Mouse (Mus musculus): ENCODE measurements around the gene Vasn. TPM values are rescaled to one million over a fixed set of nuclear protein-coding genes. Genes with fewer than 3 reads are reported as not detected.

Vasn gene
- polyA plus RNA-seq, 1 experiment from 2014 or later, result 3.9 TPM

Other genes starting within 250 kb of the Vasn start
- 5.3 and 5.8 TPM in 2 replicates for gene Adcy9, start 219.4 kb upstream of the Vasn start, polyA plus RNA-seq (2014; fragmentation: Nextera tagmentation; extraction: Ambion mirVana)
- gene Srl, start 98.1 kb upstream of the Vasn start, polyA plus RNA-seq (2014; fragmentation: Nextera tagmentation; extraction: Ambion mirVana), result 17.6 and 25.7 TPM in 2 replicates
- gene Tfap4, start 80.1 kb upstream of the Vasn start, polyA plus RNA-seq (2014; fragmentation: Nextera tagmentation; extraction: Ambion mirVana), result 7.2 and 8.9 TPM in 2 replicates
- 13.2 and 13.4 TPM in 2 replicates for gene Glis2, start 45.2 kb upstream of the Vasn start, polyA plus RNA-seq (2014; fragmentation: Nextera tagmentation; extraction: Ambion mirVana)
- gene Pam16, start 15.0 kb upstream of the Vasn start, polyA plus RNA-seq (2014; fragmentation: Nextera tagmentation; extraction: Ambion mirVana), result 171 and 207 TPM in 2 replicates
- 44.8 and 55.0 TPM in 2 replicates for gene Dnaja3, start within 50 bp of the Vasn start, polyA plus RNA-seq (2014; fragmentation: Nextera tagmentation; extraction: Ambion mirVana)
- gene Coro7, start 39.8 kb downstream of the Vasn start, polyA plus RNA-seq (2014; fragmentation: Nextera tagmentation; extraction: Ambion mirVana), result 23.3 and 25.7 TPM in 2 replicates
- gene Nmral1, start 79.4 kb downstream of the Vasn start, polyA plus RNA-seq (2014; fragmentation: Nextera tagmentation; extraction: Ambion mirVana), result 80.9 and 91.4 TPM in 2 replicates
- gene Hmox2, start 86.4 kb downstream of the Vasn start, polyA plus RNA-seq (2014; fragmentation: Nextera tagmentation; extraction: Ambion mirVana), result 91.6 and 96.4 TPM in 2 replicates
- 98.1 and 103 TPM in 2 replicates for gene Cdip1, start 150.4 kb downstream of the Vasn start, polyA plus RNA-seq (2014; fragmentation: Nextera tagmentation; extraction: Ambion mirVana)
- gene 4930562C15Rik, start 195.5 kb downstream of the Vasn start, polyA plus RNA-seq (2014; fragmentation: Nextera tagmentation; extraction: Ambion mirVana), result 0.42 and 0.61 TPM in 2 replicates
- 49.4 and 53.2 TPM in 2 replicates for gene Ubald1, start 240.4 kb downstream of the Vasn start, polyA plus RNA-seq (2014; fragmentation: Nextera tagmentation; extraction: Ambion mirVana)
- gene Mgrn1, start 246.3 kb downstream of the Vasn start, polyA plus RNA-seq (2014; fragmentation: Nextera tagmentation; extraction: Ambion mirVana), result 117 and 123 TPM in 2 replicates

All from midbrain, embryonic 14.5 days (tissue).